Mouse (Mus musculus) kidney, embryonic 15.5 days (tissue): ENCODE measurements around the gene Mief2. TPM values are rescaled to one million over a fixed set of nuclear protein-coding genes. Genes with fewer than 3 reads are reported as not detected.

Experiments used
- ATAC-seq: fragments of 200-750 bp; cut with Nextera tagmentation; replicated peaks from 2 replicates; pipeline ENCODE4 v1.8.0; 2017; ENCODE audit warnings: moderate TSS enrichment; ENCODE audit not compliant: low FRiP score
- H3K27ac ChIP-seq: fragments of 300-500 bp; sonication (generic); 2 replicates; pipeline ENCODE4 v1.5.1; 2015; ENCODE audit warnings: mild to moderate bottlenecking, inconsistent platforms
- H3K27me3 ChIP-seq: fragments of 300-500 bp; sonication (generic); 2 replicates; pipeline ENCODE4 v1.6.1; 2015; ENCODE audit warnings: inconsistent platforms
- H3K36me3 ChIP-seq: fragments of 300-500 bp; sonication (generic); 2 replicates; pipeline ENCODE4 v1.6.1; 2015; ENCODE audit warnings: inconsistent platforms
- H3K4me1 ChIP-seq: fragments of 300-500 bp; sonication (generic); 2 replicates; pipeline ENCODE4 v1.6.1; 2015; ENCODE audit warnings: inconsistent platforms
- H3K4me2 ChIP-seq: fragments of 300-500 bp; sonication (generic); 2 replicates; pipeline ENCODE4 v1.6.1; 2015; ENCODE audit warnings: moderate library complexity, mild to moderate bottlenecking, inconsistent platforms
- H3K4me3 ChIP-seq: fragments of 300-500 bp; sonication (generic); replicated peaks from 2 replicates; pipeline ENCODE4 v1.5.1; 2015; ENCODE audit warnings: mild to moderate bottlenecking, inconsistent platforms
- H3K9ac ChIP-seq: fragments of 300-500 bp; sonication (generic); 2 replicates; pipeline ENCODE4 v1.6.1; 2015; ENCODE audit warnings: mild to moderate bottlenecking, inconsistent platforms
- H3K9me3 ChIP-seq: fragments of 300-500 bp; sonication (generic); replicated peaks from 2 replicates; pipeline ENCODE4 v1.6.1; 2016; ENCODE audit warnings: inconsistent platforms
- WGBS: fragments of 180-500 bp; shearing (Covaris S2); methylation state at CpG from one replicate; pipeline ENCODE4 v1.1.7; 2015; ENCODE audit warnings: mixed read lengths; 5-methylcytosine and 5-hydroxymethylcytosine counted together
- polyA plus RNA-seq: library from polyadenylated mRNA; unstranded; fragments of >200 nt; fragmentation: Nextera tagmentation; extraction: Ambion mirVana; gene quantifications from 2 replicates; pipeline ENCODE4 v1.2.1, GENCODE M21; 2015

The Mief2 gene
- polyA plus RNA-seq, 1 experiment from 2014 or later, result 15.7 TPM

GRCm38 (mm10) chr11:60770776-60771175 is 42.6 kb downstream of the Mief2 start:
- Histone ChIP-seq H3K9ac (no peak overlapping the region), H3K4me1 (peaks cover 11% of the 10 kb centered on the region), H3K4me2 (no peak overlapping the region), H3K27me3 (no peaks in the 10 kb centered on the region), H3K27ac (no peak overlapping the region), H3K36me3 (0 out of 2 replicates have a peak, but pooled peaks cover 6% of the 10 kb centered on the region), H3K4me3 (no peak overlapping the region), H3K9me3 (no peaks in the 10 kb centered on the region)
- 85% methylated on average over 3 of the region's 3 CpGs for WGBS
- no peak for ATAC-seq

GRCm38 (mm10) chr11:60772161-60772560 is 44.0 kb downstream of the Mief2 start:
- Histone ChIP-seq H3K9me3 (no peaks in the 10 kb centered on the region), H3K27me3 (no peaks in the 10 kb centered on the region), H3K36me3 (no peaks in the 10 kb centered on the region), H3K27ac (no peak overlapping the region), H3K4me3 (no peak overlapping the region), H3K4me1 (peaks cover 18% of the 10 kb centered on the region), H3K4me2 (no peak overlapping the region), H3K9ac (no peak overlapping the region)
- 85% methylated on average over 4 of the region's 4 CpGs for WGBS
- ATAC-seq, result no peak

- Histone ChIP-seq H3K4me3 (no peak overlapping the region), H3K4me1 (peaks cover 32% of the 10 kb centered on the region), H3K4me2 (no peak overlapping the region), H3K9ac (no peak overlapping the region), H3K27ac (no peak overlapping the region), H3K27me3 (no peaks in the 10 kb centered on the region), H3K9me3 (no peaks in the 10 kb centered on the region), H3K36me3 (peaks cover 10% of the 10 kb centered on the region)
- 90% methylated on average over 3 of the region's 3 CpGs for WGBS
- ATAC-seq, result no peak
Measured at GRCm38 (mm10) chr11:60774158-60774689, 46.0 kb downstream of the Mief2 start.

- no peak for ATAC-seq
- H3K27ac ChIP-seq, result no peak overlapping the region
- H3K36me3 ChIP-seq, result peaks cover 16% of the 10 kb centered on the region
- H3K27me3 ChIP-seq, result no peaks in the 10 kb centered on the region
- H3K9ac ChIP-seq, result no peak overlapping the region
- peak overlapping the region; percentile 86; the same call in 1 of the 2 replicates for H3K4me2 ChIP-seq
- H3K4me1 ChIP-seq, result peaks cover 38% of the 10 kb centered on the region
- no peak overlapping the region for H3K4me3 ChIP-seq
- 85% methylated on average over 1 of the region's 1 CpGs for WGBS
- no peaks in the 10 kb centered on the region for H3K9me3 ChIP-seq
Measured at GRCm38 (mm10) chr11:60774841-60775240, 46.6 kb downstream of the Mief2 start.

- Histone ChIP-seq H3K9ac (no peak overlapping the region; the same call in 1 of the 2 replicates), H3K4me1 (peaks cover 46% of the 10 kb centered on the region), H3K27ac (no peak overlapping the region), H3K9me3 (no peaks in the 10 kb centered on the region), H3K4me3 (peak overlapping the region; percentile 92), H3K4me2 (peak overlapping the region; percentile 86), H3K36me3 (peaks cover 24% of the 10 kb centered on the region), H3K27me3 (no peaks in the 10 kb centered on the region)
- ATAC-seq, result no peak
- 48% methylated on average over 6 of the region's 6 CpGs for WGBS
Measured at GRCm38 (mm10) chr11:60775578-60775977, 47.4 kb downstream of the Mief2 start.

GRCm38 (mm10) chr11:60776107-60776828 is 48.1 kb downstream of the Mief2 start:
- H3K4me1 ChIP-seq, result peaks cover 52% of the 10 kb centered on the region
- 2% methylated on average over 17 of the region's 17 CpGs for WGBS
- H3K27ac ChIP-seq, result peak overlapping the region; percentile 95

GRCm38 (mm10) chr11:60776829-60777740 is 48.9 kb downstream of the Mief2 start, which contains the start of the genes Top3a and Smcr8:
Top3a (minus strand) TSS chr11:60777365.
Smcr8 (plus strand) TSS chr11:60777524.
- H3K9me3 ChIP-seq, result no peaks in the 10 kb centered on the region
- ATAC-seq, result peak; percentile 96
- peak within 1 kb of the TSS; percentile 79 for H3K9ac ChIP-seq
- H3K4me2 ChIP-seq, result peak within 1 kb of the TSS; percentile 86
- peaks cover 61% of the 10 kb centered on the region for H3K4me1 ChIP-seq
- no peaks in the 10 kb centered on the region for H3K27me3 ChIP-seq
- H3K27ac ChIP-seq, result peak within 1 kb of the TSS; percentile 95
- peaks cover 31% of the 10 kb centered on the region for H3K36me3 ChIP-seq
- peak within 1 kb of the TSS; percentile 92 for H3K4me3 ChIP-seq
- under 1% methylated on average over 62 of the region's 62 CpGs for WGBS

More at GRCm38 (mm10) chr11:60776107-60776828, 48.1 kb downstream of the Mief2 start:
- Histone ChIP-seq H3K36me3 (peaks cover 31% of the 10 kb centered on the region), H3K27me3 (no peaks in the 10 kb centered on the region), H3K4me3 (peak overlapping the region; percentile 92), H3K9me3 (no peaks in the 10 kb centered on the region), H3K9ac (peak overlapping the region; percentile 79), H3K4me2 (peak overlapping the region; percentile 86)
- ATAC-seq, result no peak

GRCm38 (mm10) chr11:60777801-60778370 is 49.7 kb downstream of the Mief2 start:
- no peak for ATAC-seq
- H3K27me3 ChIP-seq, result no peaks in the 10 kb centered on the region

GRCm38 (mm10) chr11:60779673-60780189 is 51.5 kb downstream of the Mief2 start:
- 90% methylated on average over 10 of the region's 10 CpGs for WGBS
- peaks cover 66% of the 10 kb centered on the region for H3K4me1 ChIP-seq

More at GRCm38 (mm10) chr11:60777801-60778370, 49.7 kb downstream of the Mief2 start:
- H3K9me3 ChIP-seq, result no peaks in the 10 kb centered on the region
- H3K27ac ChIP-seq, result peak overlapping the region; percentile 95
- peak overlapping the region; percentile 92 for H3K4me3 ChIP-seq
- peak overlapping the region; percentile 79 for H3K9ac ChIP-seq
- H3K4me2 ChIP-seq, result peak overlapping the region; percentile 86
- WGBS, result 24% methylated on average over 16 of the region's 16 CpGs
- peaks cover 66% of the 10 kb centered on the region for H3K4me1 ChIP-seq
- H3K36me3 ChIP-seq, result peaks cover 39% of the 10 kb centered on the region

More at GRCm38 (mm10) chr11:60779673-60780189, 51.5 kb downstream of the Mief2 start:
- Histone ChIP-seq H3K4me3 (peak overlapping the region; percentile 25), H3K9ac (peak overlapping the region; percentile 29; the same call in 1 of the 2 replicates), H3K27ac (no peak overlapping the region), H3K36me3 (peaks cover 56% of the 10 kb centered on the region), H3K9me3 (no peaks in the 10 kb centered on the region), H3K27me3 (no peaks in the 10 kb centered on the region), H3K4me2 (peak overlapping the region; percentile 86)
- ATAC-seq, result no peak
